Mouse (Mus musculus): ENCODE measurements around the gene Oma1. TPM values are rescaled to one million over a fixed set of nuclear protein-coding genes. Genes with fewer than 3 reads are reported as not detected.
A peak's percentile ranks its signal among the peaks of the same experiment; 100 is the strongest.

Oma1 gene
- polyA plus RNA-seq, 1 experiment from 2014 or later: 20.3 TPM

GRCm38 (mm10) chr4:103385031-103385430 is 71.4 kb downstream of the Oma1 start:
- TF ChIP-seq EP300 (IDR thresholded peaks at IDR 0.05) (no peak), CTCF (IDR thresholded peaks at IDR 0.05) (no peak)
- whole genome bisulfite sequencing: 64% methylated on average over 4 of the region's 4 CpGs
- H3K4me1 ChIP-seq (ENCODE audit: insufficient read depth, low read depth, low read length): no peaks in the 10 kb centered on the region
- H3K9ac ChIP-seq (replicated peaks; ENCODE audit: low read depth): no peak overlapping the region
- no peak overlapping the region for H3K4me2 ChIP-seq (replicated peaks; ENCODE audit: low read depth, low read length)
- ATAC-seq (no peak), DNase-seq (ENCODE audit: low spot score) (no peak)
- H3K36me3 ChIP-seq (ENCODE audit: insufficient read depth, low read length): no peaks in the 10 kb centered on the region
- H3K4me3 ChIP-seq (ENCODE audit: low read depth, low read length): no peak overlapping the region
- H3K27ac ChIP-seq (ENCODE audit: low read length): no peak overlapping the region
- no peaks in the 10 kb centered on the region for H3K9me3 ChIP-seq (ENCODE audit: low read length)
- no peaks in the 10 kb centered on the region for H3K27me3 ChIP-seq (replicated peaks; ENCODE audit: insufficient read depth, low read length)

DNA sequence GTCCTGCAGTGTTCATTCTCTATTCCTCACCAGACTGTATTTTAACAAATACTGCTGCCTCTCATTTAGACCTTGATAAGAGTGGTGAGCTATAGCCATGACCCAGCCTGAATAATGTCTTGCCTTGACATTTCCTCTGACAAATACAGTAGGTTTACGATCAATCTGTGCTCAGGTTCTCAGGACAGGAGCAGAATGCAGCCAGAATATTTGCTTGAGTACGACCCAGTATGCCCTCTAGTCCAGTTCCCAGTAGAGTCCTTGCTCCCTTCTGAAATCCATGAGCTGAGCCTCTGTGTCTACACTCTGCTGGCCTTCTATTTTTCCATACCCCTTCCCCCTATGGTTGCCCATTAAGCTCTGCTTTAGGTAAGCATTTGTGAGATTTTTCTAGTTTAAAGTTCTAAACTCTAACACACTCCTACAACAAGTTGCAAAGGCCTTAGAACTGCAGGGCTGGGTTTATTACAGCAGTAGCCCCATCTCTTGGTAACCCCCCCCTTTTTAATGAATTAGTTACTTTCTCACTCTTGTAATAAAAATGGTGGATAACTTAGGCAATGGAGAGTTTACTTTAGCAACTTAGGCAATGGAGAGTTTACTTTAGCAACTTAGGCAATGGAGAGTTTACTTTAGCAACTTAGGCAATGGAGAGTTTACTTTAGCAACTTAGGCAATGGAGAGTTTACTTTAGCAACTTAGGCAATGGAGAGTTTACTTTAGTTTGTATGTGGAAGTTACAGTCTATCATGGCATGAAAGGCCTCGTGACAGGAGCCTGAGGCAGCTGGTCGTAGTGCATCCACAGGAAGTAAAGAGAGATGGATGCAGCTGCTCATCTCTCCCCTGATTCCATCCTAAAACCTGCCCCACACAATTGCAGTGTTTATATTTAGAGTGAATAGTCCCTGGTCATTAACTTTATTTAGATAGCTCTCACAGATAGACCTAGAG is 72.5 kb downstream of the Oma1 start:
- Histone ChIP-seq H3K4me2 (replicated peaks; ENCODE audit: low read depth, low read length) (no peak overlapping the region), H3K27ac (ENCODE audit: low read length) (peak overlapping the region; percentile 47; the same call in 1 of the 2 replicates), H3K9ac (replicated peaks; ENCODE audit: low read depth) (no peak overlapping the region), H3K4me3 (ENCODE audit: low read depth, low read length) (no peak overlapping the region), H3K27me3 (replicated peaks; ENCODE audit: insufficient read depth, low read length) (no peaks in the 10 kb centered on the region), H3K4me1 (ENCODE audit: insufficient read depth, low read depth, low read length) (no peaks in the 10 kb centered on the region), H3K9me3 (ENCODE audit: low read length) (no peaks in the 10 kb centered on the region), H3K36me3 (ENCODE audit: insufficient read depth, low read length) (no peaks in the 10 kb centered on the region)
- no peak for TF ChIP-seq CTCF (IDR thresholded peaks at IDR 0.05)
- TF ChIP-seq EP300 (IDR thresholded peaks at IDR 0.05): peak; percentile 76
- ATAC-seq (peak; percentile 51; the same call in 1 of the 2 replicates), DNase-seq (ENCODE audit: low spot score) (peak; percentile 45)
- WGBS: 40% methylated on average over 4 of the region's 4 CpGs

- Histone ChIP-seq H3K9me3 (ENCODE audit: low read length) (no peaks in the 10 kb centered on the region), H3K9ac (replicated peaks; ENCODE audit: low read depth) (no peak overlapping the region), H3K4me3 (ENCODE audit: low read depth, low read length) (no peak overlapping the region), H3K36me3 (ENCODE audit: insufficient read depth, low read length) (no peaks in the 10 kb centered on the region), H3K4me2 (replicated peaks; ENCODE audit: low read depth, low read length) (no peak overlapping the region), H3K27me3 (replicated peaks; ENCODE audit: insufficient read depth, low read length) (no peaks in the 10 kb centered on the region), H3K4me1 (ENCODE audit: insufficient read depth, low read depth, low read length) (no peaks in the 10 kb centered on the region), H3K27ac (ENCODE audit: low read length) (no peak overlapping the region)
- WGBS: 72% methylated on average over 3 of the region's 3 CpGs
- no peak for ATAC-seq
- DNase-seq (ENCODE audit: low spot score): no peak
- TF ChIP-seq CTCF (IDR thresholded peaks at IDR 0.05) (no peak), EP300 (IDR thresholded peaks at IDR 0.05) (no peak)
Observed at GRCm38 (mm10) chr4:103387292-103387691, 73.7 kb downstream of the Oma1 start.

DNA sequence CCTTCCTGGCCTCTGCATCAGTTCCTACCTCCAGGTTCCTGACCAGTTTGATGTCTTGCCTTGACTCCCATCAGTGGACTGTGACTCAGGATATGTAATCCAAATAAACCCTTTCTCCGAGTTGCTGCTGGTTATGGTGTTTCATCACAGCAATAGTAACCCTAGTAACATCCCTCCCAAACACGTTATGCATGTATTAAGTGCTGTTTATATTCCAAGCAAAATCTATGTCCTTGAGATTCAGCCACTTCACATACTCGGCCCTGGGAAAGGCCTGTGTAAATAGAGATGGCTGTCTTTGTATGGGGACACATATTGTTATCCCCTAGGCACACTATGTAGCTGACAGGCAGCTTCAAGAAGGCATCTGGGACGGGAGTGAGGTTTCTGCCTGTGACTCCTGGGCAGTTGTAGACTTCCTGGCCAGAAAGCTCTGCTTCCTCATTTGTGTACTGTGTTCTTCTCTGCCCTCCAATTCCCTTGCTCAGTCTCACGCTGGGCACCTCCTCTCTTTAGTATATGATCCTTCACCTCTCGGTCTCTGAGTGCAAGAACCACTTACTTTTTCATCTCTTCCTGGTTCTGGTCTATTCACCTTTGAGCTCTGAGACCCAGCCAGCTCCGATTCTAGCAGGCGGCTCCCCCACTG is 75.0 kb downstream of the Oma1 start:
- DNase-seq (ENCODE audit: low spot score): peak; percentile 59
- Histone ChIP-seq H3K4me1 (ENCODE audit: insufficient read depth, low read depth, low read length) (no peaks in the 10 kb centered on the region), H3K27ac (ENCODE audit: low read length) (no peak overlapping the region), H3K4me2 (replicated peaks; ENCODE audit: low read depth, low read length) (no peak overlapping the region), H3K4me3 (ENCODE audit: low read depth, low read length) (no peak overlapping the region), H3K27me3 (replicated peaks; ENCODE audit: insufficient read depth, low read length) (no peaks in the 10 kb centered on the region), H3K9ac (replicated peaks; ENCODE audit: low read depth) (no peak overlapping the region), H3K9me3 (ENCODE audit: low read length) (no peaks in the 10 kb centered on the region), H3K36me3 (ENCODE audit: insufficient read depth, low read length) (no peaks in the 10 kb centered on the region)
- peak; percentile 77 for ATAC-seq
- WGBS: 45% methylated on average over 8 of the region's 8 CpGs
- no peak for TF ChIP-seq EP300 (IDR thresholded peaks at IDR 0.05)
- no peak for TF ChIP-seq CTCF (IDR thresholded peaks at IDR 0.05)

DNA sequence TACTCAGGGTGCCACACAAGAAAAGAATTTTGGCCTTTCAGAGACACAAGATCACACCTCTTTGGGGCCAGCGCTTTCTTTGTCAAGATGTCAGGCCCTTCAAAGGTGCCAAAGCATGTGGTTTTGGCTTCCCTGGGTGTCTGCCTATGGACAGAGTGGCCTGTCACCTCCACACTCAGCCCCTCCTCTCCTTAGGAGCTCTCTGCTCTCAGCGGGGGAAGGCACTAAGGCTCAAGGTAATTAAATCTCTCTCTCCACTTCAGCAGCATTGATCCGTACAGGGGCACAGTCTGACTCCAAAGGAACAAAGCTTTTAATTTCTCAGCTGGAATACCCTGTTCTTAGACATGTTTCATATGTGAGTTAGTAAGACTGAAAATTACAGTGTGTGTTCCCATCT is 76.0 kb downstream of the Oma1 start:
- H3K36me3 ChIP-seq (ENCODE audit: insufficient read depth, low read length): no peaks in the 10 kb centered on the region
- no peak overlapping the region for H3K9ac ChIP-seq (replicated peaks; ENCODE audit: low read depth)
- 47% methylated on average over 3 of the region's 3 CpGs for WGBS
- TF ChIP-seq EP300 (IDR thresholded peaks at IDR 0.05) (no peak), CTCF (IDR thresholded peaks at IDR 0.05) (no peak)
- no peak overlapping the region for H3K4me2 ChIP-seq (replicated peaks; ENCODE audit: low read depth, low read length)
- no peaks in the 10 kb centered on the region for H3K9me3 ChIP-seq (ENCODE audit: low read length)
- H3K27ac ChIP-seq (ENCODE audit: low read length): no peak overlapping the region
- DNase-seq (ENCODE audit: low spot score) (no peak), ATAC-seq (no peak)
- no peaks in the 10 kb centered on the region for H3K4me1 ChIP-seq (ENCODE audit: insufficient read depth, low read depth, low read length)
- no peak overlapping the region for H3K4me3 ChIP-seq (ENCODE audit: low read depth, low read length)
- H3K27me3 ChIP-seq (replicated peaks; ENCODE audit: insufficient read depth, low read length): no peaks in the 10 kb centered on the region

- Histone ChIP-seq H3K9ac (replicated peaks; ENCODE audit: low read depth) (no peak overlapping the region), H3K4me1 (ENCODE audit: insufficient read depth, low read depth, low read length) (no peaks in the 10 kb centered on the region), H3K27me3 (replicated peaks; ENCODE audit: insufficient read depth, low read length) (no peaks in the 10 kb centered on the region), H3K27ac (ENCODE audit: low read length) (no peak overlapping the region), H3K36me3 (ENCODE audit: insufficient read depth, low read length) (no peaks in the 10 kb centered on the region), H3K4me2 (replicated peaks; ENCODE audit: low read depth, low read length) (no peak overlapping the region), H3K9me3 (ENCODE audit: low read length) (no peaks in the 10 kb centered on the region), H3K4me3 (ENCODE audit: low read depth, low read length) (no peak overlapping the region)
- WGBS: 69% methylated on average over 2 of the region's 2 CpGs
- TF ChIP-seq EP300 (IDR thresholded peaks at IDR 0.05) (no peak), CTCF (IDR thresholded peaks at IDR 0.05) (no peak)
- no peak for DNase-seq (ENCODE audit: low spot score)
- no peak for ATAC-seq
Observed at GRCm38 (mm10) chr4:103390499-103390898, 76.9 kb downstream of the Oma1 start.
